Mouse (Mus musculus): ENCODE data around the gene Adamtsl1. TPM values are rescaled to one million over a fixed set of nuclear protein-coding genes. Genes with fewer than 3 reads are reported as not detected.

Gene Adamtsl1
- polyA plus RNA-seq, 1 experiment: 0.48 TPM

GRCm38 (mm10) chr4:86416401-86417025, 902.5 kb downstream of the Adamtsl1 start:
- Histone ChIP-seq H3ac (ENCODE audit: control insufficient read depth, insufficient read length, low read depth) (no peak overlapping the region), H3K79me3 (ENCODE audit: low read depth) (no peaks in the 10 kb centered on the region), H3K27me3 (ENCODE audit: control insufficient read depth, insufficient read depth, insufficient read length) (no peaks in the 10 kb centered on the region), H3K79me2 (ENCODE audit: control insufficient read depth, insufficient read depth) (no peaks in the 10 kb centered on the region), H3K36me3 (ENCODE audit: control insufficient read depth, insufficient read depth) (no peaks in the 10 kb centered on the region), H3K4me3 (ENCODE audit: insufficient read depth, poor library complexity, severe bottlenecking) (no peak overlapping the region)
- TF ChIP-seq FOSL1 (IDR thresholded peaks at IDR 0.05; ENCODE audit: insufficient read depth, low read length, poor library complexity, severe bottlenecking) (no peak), MYOG (IDR thresholded peaks at IDR 0.05; ENCODE audit: control insufficient read depth, extremely low read depth, insufficient read length) (no peak), MYOD1 (IDR thresholded peaks at IDR 0.05; ENCODE audit: control insufficient read depth, insufficient read length, low read depth) (no peak), CEBPB (IDR thresholded peaks at IDR 0.05; ENCODE audit: low read depth) (no peak), MAX (IDR thresholded peaks at IDR 0.05) (no peak), USF1 (IDR thresholded peaks at IDR 0.05; ENCODE audit: low read depth) (no peak), CTCF (IDR thresholded peaks at IDR 0.05; ENCODE audit: control insufficient read depth, insufficient read depth, insufficient read length) (no peak)

GRCm38 (mm10) chr4:86422586-86422985, 908.6 kb downstream of the Adamtsl1 start:
- Histone ChIP-seq H3K79me2 (ENCODE audit: control insufficient read depth, insufficient read depth) (no peaks in the 10 kb centered on the region), H3K27me3 (ENCODE audit: control insufficient read depth, insufficient read depth, insufficient read length) (no peaks in the 10 kb centered on the region), H3K4me3 (ENCODE audit: insufficient read depth, poor library complexity, severe bottlenecking) (no peak overlapping the region), H3K79me3 (ENCODE audit: low read depth) (no peaks in the 10 kb centered on the region), H3ac (ENCODE audit: control insufficient read depth, insufficient read length, low read depth) (no peak overlapping the region), H3K36me3 (ENCODE audit: control insufficient read depth, insufficient read depth) (no peaks in the 10 kb centered on the region)
- TF ChIP-seq MAX (IDR thresholded peaks at IDR 0.05) (no peak), FOSL1 (IDR thresholded peaks at IDR 0.05; ENCODE audit: insufficient read depth, low read length, poor library complexity, severe bottlenecking) (no peak), CTCF (IDR thresholded peaks at IDR 0.05; ENCODE audit: control insufficient read depth, insufficient read depth, insufficient read length) (no peak), MYOD1 (IDR thresholded peaks at IDR 0.05; ENCODE audit: control insufficient read depth, insufficient read length, low read depth) (no peak), MYOG (IDR thresholded peaks at IDR 0.05; ENCODE audit: control insufficient read depth, extremely low read depth, insufficient read length) (no peak), CEBPB (IDR thresholded peaks at IDR 0.05; ENCODE audit: low read depth) (no peak), USF1 (IDR thresholded peaks at IDR 0.05; ENCODE audit: low read depth) (no peak)

- TF ChIP-seq USF1 (IDR thresholded peaks at IDR 0.05; ENCODE audit: low read depth) (no peak), MAX (IDR thresholded peaks at IDR 0.05) (no peak), MYOD1 (IDR thresholded peaks at IDR 0.05; ENCODE audit: control insufficient read depth, insufficient read length, low read depth) (no peak)
- Histone ChIP-seq H3K79me2 (ENCODE audit: control insufficient read depth, insufficient read depth) (no peaks in the 10 kb centered on the region), H3K4me3 (ENCODE audit: insufficient read depth, poor library complexity, severe bottlenecking) (no peak overlapping the region), H3K36me3 (ENCODE audit: control insufficient read depth, insufficient read depth) (no peaks in the 10 kb centered on the region), H3K79me3 (ENCODE audit: low read depth) (no peaks in the 10 kb centered on the region), H3ac (ENCODE audit: control insufficient read depth, insufficient read length, low read depth) (no peak overlapping the region), H3K27me3 (ENCODE audit: control insufficient read depth, insufficient read depth, insufficient read length) (no peaks in the 10 kb centered on the region)
These were observed 911.6 kb downstream of the Adamtsl1 start for GRCm38 (mm10) chr4:86425581-86425980.

GRCm38 (mm10) chr4:86426549-86426948, 912.6 kb downstream of the Adamtsl1 start:
- H3K79me3 ChIP-seq (ENCODE audit: low read depth): no peaks in the 10 kb centered on the region
- TF ChIP-seq FOSL1 (IDR thresholded peaks at IDR 0.05; ENCODE audit: insufficient read depth, low read length, poor library complexity, severe bottlenecking): no peak
- TF ChIP-seq USF1 (IDR thresholded peaks at IDR 0.05; ENCODE audit: low read depth): no peak
- no peak for TF ChIP-seq MYOG (IDR thresholded peaks at IDR 0.05; ENCODE audit: control insufficient read depth, extremely low read depth, insufficient read length)
- no peak for TF ChIP-seq CEBPB (IDR thresholded peaks at IDR 0.05; ENCODE audit: low read depth)
- no peak for TF ChIP-seq CTCF (IDR thresholded peaks at IDR 0.05; ENCODE audit: control insufficient read depth, insufficient read depth, insufficient read length)
- TF ChIP-seq MYOD1 (IDR thresholded peaks at IDR 0.05; ENCODE audit: control insufficient read depth, insufficient read length, low read depth): no peak
- TF ChIP-seq MAX (IDR thresholded peaks at IDR 0.05): no peak

GRCm38 (mm10) chr4:86427312-86427711, 913.3 kb downstream of the Adamtsl1 start:
- no peak for TF ChIP-seq MYOG (IDR thresholded peaks at IDR 0.05; ENCODE audit: control insufficient read depth, extremely low read depth, insufficient read length)
- TF ChIP-seq CEBPB (IDR thresholded peaks at IDR 0.05; ENCODE audit: low read depth): no peak
- no peak for TF ChIP-seq MYOD1 (IDR thresholded peaks at IDR 0.05; ENCODE audit: control insufficient read depth, insufficient read length, low read depth)
- TF ChIP-seq USF1 (IDR thresholded peaks at IDR 0.05; ENCODE audit: low read depth): no peak
- TF ChIP-seq MAX (IDR thresholded peaks at IDR 0.05): no peak
- no peak for TF ChIP-seq CTCF (IDR thresholded peaks at IDR 0.05; ENCODE audit: control insufficient read depth, insufficient read depth, insufficient read length)
- TF ChIP-seq FOSL1 (IDR thresholded peaks at IDR 0.05; ENCODE audit: insufficient read depth, low read length, poor library complexity, severe bottlenecking): no peak
- Histone ChIP-seq H3ac (ENCODE audit: control insufficient read depth, insufficient read length, low read depth) (no peak overlapping the region), H3K36me3 (ENCODE audit: control insufficient read depth, insufficient read depth) (no peaks in the 10 kb centered on the region), H3K27me3 (ENCODE audit: control insufficient read depth, insufficient read depth, insufficient read length) (no peaks in the 10 kb centered on the region), H3K79me3 (ENCODE audit: low read depth) (no peaks in the 10 kb centered on the region), H3K79me2 (ENCODE audit: control insufficient read depth, insufficient read depth) (no peaks in the 10 kb centered on the region), H3K4me3 (ENCODE audit: insufficient read depth, poor library complexity, severe bottlenecking) (no peak overlapping the region)

More at GRCm38 (mm10) chr4:86426549-86426948, 912.6 kb downstream of the Adamtsl1 start:
- Histone ChIP-seq H3K36me3 (ENCODE audit: control insufficient read depth, insufficient read depth) (no peaks in the 10 kb centered on the region), H3ac (ENCODE audit: control insufficient read depth, insufficient read length, low read depth) (no peak overlapping the region), H3K4me3 (ENCODE audit: insufficient read depth, poor library complexity, severe bottlenecking) (no peak overlapping the region), H3K79me2 (ENCODE audit: control insufficient read depth, insufficient read depth) (no peaks in the 10 kb centered on the region), H3K27me3 (ENCODE audit: control insufficient read depth, insufficient read depth, insufficient read length) (no peaks in the 10 kb centered on the region)
